Mouse (Mus musculus) G1E (cell line): ENCODE data around the gene Lrrn4. TPM values are rescaled to one million over a fixed set of nuclear protein-coding genes. Genes with fewer than 3 reads are reported as not detected.

Source experiments
- ATAC-seq: 2 replicates; pipeline ENCODE4 v1.8.0; 2016; ENCODE audit warnings: mild to moderate bottlenecking; ENCODE audit not compliant: insufficient number of reproducible peaks, poor library complexity, low FRiP score, severe bottlenecking; ENCODE audit errors: extremely low read depth
- DNase-seq: peaks from one replicate; pipeline ENCODE4 v3.0.0; 2012; ENCODE audit warnings: low spot score
- H3K27me3 ChIP-seq: 2 replicates; pipeline ENCODE4 v1.6.1; 2012; ENCODE audit warnings: mild to moderate bottlenecking, low read length, inconsistent platforms; ENCODE audit not compliant: insufficient read depth
- H3K36me3 ChIP-seq: replicated peaks from 2 replicates; pipeline ENCODE3; 2012; ENCODE audit warnings: mild to moderate bottlenecking, inconsistent platforms
- H3K4me1 ChIP-seq: 2 replicates; pipeline ENCODE4 v1.6.1; 2012; ENCODE audit warnings: low read depth, low read length, inconsistent platforms, mixed read lengths; ENCODE audit not compliant: insufficient read depth
- H3K4me3 ChIP-seq: 2 replicates; pipeline ENCODE4 v1.5.1; 2012; ENCODE audit warnings: low read depth, mild to moderate bottlenecking, inconsistent platforms, low read length, moderate library complexity, mixed read lengths
- H3K9me3 ChIP-seq: replicated peaks from 2 replicates; pipeline ENCODE4 v1.6.1; 2012; ENCODE audit warnings: inconsistent platforms
- CTCF ChIP-seq: IDR thresholded peaks from 2 replicates; pipeline ENCODE4 v1.5.1; 2012; ENCODE audit warnings: low read depth, low read length, inconsistent platforms, mixed read lengths
- GATA1 ChIP-seq: IDR thresholded peaks from 2 replicates; pipeline ENCODE4 v1.6.1; 2012; ENCODE audit warnings: borderline replicate concordance, low read length, inconsistent platforms, mixed read lengths
- GATA2 ChIP-seq: IDR thresholded peaks from 2 replicates; pipeline ENCODE4 v1.6.1; 2012; ENCODE audit warnings: low read depth, low read length, inconsistent platforms, borderline replicate concordance
- POLR2AphosphoS5 ChIP-seq: IDR thresholded peaks from 2 replicates; pipeline ENCODE4 v1.6.1; 2012; ENCODE audit warnings: low read depth, low read length, inconsistent platforms; ENCODE audit not compliant: insufficient replicate concordance
- TAL1 ChIP-seq: conservative IDR thresholded peaks from 2 replicates; pipeline ENCODE4 v1.6.1; 2012; ENCODE audit warnings: low read depth, low read length, inconsistent platforms, mixed read lengths
- polyA plus RNA-seq: library from polyadenylated mRNA; stranded (reverse); fragments of >175 nt; gene quantifications from 2 replicates; pipeline ENCODE4 v1.2.3, GENCODE M21; 2012
- total RNA-seq, 2 experiments: library from RNA; stranded (forward) in 1 of 2; stranded (reverse) in 1 of 2; fragments of 200-1000 nt in 1 of 2; fragments of >200 nt in 1 of 2; fragmentation: Nextera tagmentation in 1 of 2; gene quantifications; 2 replicates each; pipeline ENCODE4 v1.2.3; 2014 to 2017

Gene Lrrn4
- total and polyA plus RNA-seq, 3 experiments, result 0.11 TPM; not detected in 2

DNA sequence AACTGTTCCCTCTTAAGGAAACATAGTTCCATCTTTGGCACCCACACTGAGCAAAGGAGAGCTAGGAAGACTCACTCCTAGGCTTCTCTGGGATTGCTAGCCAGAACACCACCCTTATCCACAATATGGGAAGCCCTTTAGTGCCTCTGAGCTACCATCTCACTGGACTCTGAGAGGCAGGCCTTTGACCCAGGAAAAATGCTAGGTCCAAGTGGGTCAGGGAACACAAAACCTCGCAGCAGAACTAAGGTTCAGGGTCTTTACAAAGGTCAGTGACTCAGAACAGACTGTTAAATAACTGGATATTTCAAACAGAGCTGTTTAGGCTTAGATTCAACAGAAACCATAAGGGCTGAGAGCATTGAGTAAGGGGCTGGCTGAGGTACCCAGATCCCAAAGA is 3.7 kb downstream of the Lrrn4 start:
- TF ChIP-seq GATA1, result no peak
- TF ChIP-seq CTCF, result no peak
- no peak for TF ChIP-seq GATA2
- TF ChIP-seq TAL1, result no peak
- no peak for TF ChIP-seq POLR2AphosphoS5
- Histone ChIP-seq H3K4me3 (no peak overlapping the region), H3K9me3 (no peaks in the 10 kb centered on the region), H3K4me1 (peaks cover 4% of the 10 kb centered on the region; the same call in 1 of the 2 replicates), H3K36me3 (no peaks in the 10 kb centered on the region), H3K27me3 (peaks cover 40% of the 10 kb centered on the region)
- DNase-seq (no peak), ATAC-seq (no peak)

GRCm38 (mm10) chr2:132873657-132874326 is 6.9 kb downstream of the Lrrn4 start:
- H3K9me3 ChIP-seq, result no peaks in the 10 kb centered on the region
- no peak for TF ChIP-seq GATA1
- TF ChIP-seq CTCF, result no peak
- no peak for TF ChIP-seq GATA2
- no peak for TF ChIP-seq POLR2AphosphoS5
- no peak for TF ChIP-seq TAL1
- H3K4me1 ChIP-seq, result 0 out of 2 replicates have a peak, but pooled peaks cover 2% of the 10 kb centered on the region
- ATAC-seq (no peak), DNase-seq (no peak)
- H3K36me3 ChIP-seq, result no peaks in the 10 kb centered on the region
- H3K27me3 ChIP-seq, result peaks cover 16% of the 10 kb centered on the region
- no peak overlapping the region for H3K4me3 ChIP-seq

DNA sequence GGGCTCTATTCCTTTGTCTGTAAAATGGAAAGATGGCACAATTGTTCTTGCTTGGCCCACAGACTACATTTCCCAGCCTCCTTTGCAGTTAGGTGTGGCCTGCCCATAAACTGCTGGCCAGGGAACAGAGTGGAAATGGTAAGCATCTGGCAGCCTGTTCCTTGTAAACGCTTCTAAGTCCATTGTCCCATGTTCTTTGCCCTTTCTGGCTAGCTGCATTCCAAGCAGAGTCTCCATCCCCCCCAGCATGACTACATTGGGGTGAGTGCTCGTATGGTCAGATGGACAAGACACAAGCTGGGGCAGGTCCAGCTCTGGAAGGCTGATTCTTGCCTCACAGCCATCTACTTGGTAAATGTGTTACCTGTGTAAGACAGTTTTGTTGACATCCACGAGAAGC is 9.0 kb downstream of the Lrrn4 start:
- no peak overlapping the region for H3K4me3 ChIP-seq
- ATAC-seq, result no peak
- H3K4me1 ChIP-seq, result 0 out of 2 replicates have a peak, but pooled peaks cover 2% of the 10 kb centered on the region
- TF ChIP-seq GATA2, result no peak
- no peak for TF ChIP-seq GATA1
- no peak for TF ChIP-seq POLR2AphosphoS5
- TF ChIP-seq TAL1, result no peak
- no peak for TF ChIP-seq CTCF
- peaks cover 13% of the 10 kb centered on the region for H3K27me3 ChIP-seq
- DNase-seq, result no peak
- H3K9me3 ChIP-seq, result no peaks in the 10 kb centered on the region
- peaks cover 12% of the 10 kb centered on the region for H3K36me3 ChIP-seq

- H3K4me3 ChIP-seq, result no peak overlapping the region
Observed at GRCm38 (mm10) chr2:132870286-132870685, 10.4 kb downstream of the Lrrn4 start.

GRCm38 (mm10) chr2:132869682-132870081 is 11.0 kb downstream of the Lrrn4 start:
- DNase-seq (no peak), ATAC-seq (no peak)
- Histone ChIP-seq H3K4me3 (no peak overlapping the region), H3K4me1 (0 out of 2 replicates have a peak, but pooled peaks cover 2% of the 10 kb centered on the region), H3K27me3 (peaks cover 3% of the 10 kb centered on the region; the same call in 1 of the 2 replicates), H3K36me3 (peaks cover 27% of the 10 kb centered on the region), H3K9me3 (no peaks in the 10 kb centered on the region)
- no peak for TF ChIP-seq GATA1
- no peak for TF ChIP-seq CTCF
- no peak for TF ChIP-seq TAL1
- no peak for TF ChIP-seq POLR2AphosphoS5
- no peak for TF ChIP-seq GATA2

More at GRCm38 (mm10) chr2:132870286-132870685, 10.4 kb downstream of the Lrrn4 start:
- Histone ChIP-seq H3K9me3 (no peaks in the 10 kb centered on the region), H3K4me1 (0 out of 2 replicates have a peak, but pooled peaks cover 2% of the 10 kb centered on the region), H3K36me3 (peaks cover 23% of the 10 kb centered on the region), H3K27me3 (peaks cover 4% of the 10 kb centered on the region)
- TF ChIP-seq POLR2AphosphoS5 (no peak), GATA1 (no peak), GATA2 (no peak), CTCF (no peak), TAL1 (no peak)
- ATAC-seq (no peak), DNase-seq (no peak)

DNA sequence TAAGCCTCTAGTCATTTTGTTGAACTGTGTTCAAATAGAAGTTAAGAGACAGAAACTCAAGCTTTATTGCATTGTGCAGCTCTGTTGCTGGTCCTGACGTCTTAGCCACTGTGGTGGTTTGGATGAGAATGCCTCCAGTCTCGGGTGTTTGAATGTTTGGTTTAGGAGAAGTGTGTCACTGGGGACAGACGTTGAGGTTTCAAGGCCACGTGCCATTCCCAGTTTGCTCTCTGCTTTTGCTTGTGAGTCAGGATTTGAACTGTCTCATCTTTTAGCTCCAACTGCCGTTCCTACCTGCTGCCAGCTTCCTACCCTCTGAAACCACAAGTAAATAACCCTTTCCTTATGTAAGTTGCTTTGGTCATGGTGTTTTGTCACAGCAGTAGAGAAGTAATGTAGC is 13.2 kb downstream of the Lrrn4 start:
- Histone ChIP-seq H3K9me3 (no peaks in the 10 kb centered on the region), H3K27me3 (peaks cover 3% of the 10 kb centered on the region; the same call in 1 of the 2 replicates), H3K4me1 (0 out of 2 replicates have a peak, but pooled peaks cover 2% of the 10 kb centered on the region), H3K4me3 (no peak overlapping the region), H3K36me3 (peaks cover 42% of the 10 kb centered on the region)
- ATAC-seq (no peak), DNase-seq (no peak)
- TF ChIP-seq POLR2AphosphoS5 (no peak), CTCF (no peak), GATA2 (no peak), TAL1 (no peak), GATA1 (no peak)
